Mouse (Mus musculus) retina, embryonic 14.5 days (tissue): ENCODE data around the gene Itgb1.

Source experiments
- DNase-seq: peaks from one replicate; pipeline ENCODE4 v3.0.0-alpha.2; 2015; ENCODE audit warnings: low spot score

Itgb1 gene

GRCm38 (mm10) chr8:128684609-128685506 is 596 bp upstream of the Itgb1 start:
- no peak for DNase-seq

- DNase-seq, result no peak
Measured at GRCm38 (mm10) chr8:128686429-128686990, 1.1 kb downstream of the Itgb1 start.

GRCm38 (mm10) chr8:128688679-128689078 is 3.2 kb downstream of the Itgb1 start:
- DNase-seq, result no peak

- DNase-seq, result no peak
Measured at GRCm38 (mm10) chr8:128690056-128690455, 4.6 kb downstream of the Itgb1 start.

- DNase-seq, result no peak
Measured at GRCm38 (mm10) chr8:128696701-128697397, 11.4 kb downstream of the Itgb1 start.

- DNase-seq, result no peak
Measured at GRCm38 (mm10) chr8:128697945-128698344, 12.5 kb downstream of the Itgb1 start.

GRCm38 (mm10) chr8:128704376-128704775 is 18.9 kb downstream of the Itgb1 start:
- no peak for DNase-seq

GRCm38 (mm10) chr8:128704836-128705235 is 19.4 kb downstream of the Itgb1 start:
- DNase-seq, result no peak

GRCm38 (mm10) chr8:128709261-128709660 is 23.8 kb downstream of the Itgb1 start:
- peak; percentile 79 for DNase-seq

- DNase-seq, result no peak
Measured at GRCm38 (mm10) chr8:128716184-128716583, 30.7 kb downstream of the Itgb1 start.

- peak; percentile 66 for DNase-seq
Measured at GRCm38 (mm10) chr8:128724819-128725218, 39.4 kb downstream of the Itgb1 start.

- DNase-seq, result no peak
Measured at GRCm38 (mm10) chr8:128727213-128727612, 41.8 kb downstream of the Itgb1 start.

GRCm38 (mm10) chr8:128732254-128732653 is 46.8 kb downstream of the Itgb1 start:
- DNase-seq, result peak; percentile 31

- DNase-seq, result no peak
Measured at GRCm38 (mm10) chr8:128734118-128734517, 48.7 kb downstream of the Itgb1 start.

- no peak for DNase-seq
Measured at GRCm38 (mm10) chr8:128735692-128736091, 50.2 kb downstream of the Itgb1 start.
